Comparison of ENCODE assay signal across 8 mouse cellular contexts in the genomic region with DNA sequence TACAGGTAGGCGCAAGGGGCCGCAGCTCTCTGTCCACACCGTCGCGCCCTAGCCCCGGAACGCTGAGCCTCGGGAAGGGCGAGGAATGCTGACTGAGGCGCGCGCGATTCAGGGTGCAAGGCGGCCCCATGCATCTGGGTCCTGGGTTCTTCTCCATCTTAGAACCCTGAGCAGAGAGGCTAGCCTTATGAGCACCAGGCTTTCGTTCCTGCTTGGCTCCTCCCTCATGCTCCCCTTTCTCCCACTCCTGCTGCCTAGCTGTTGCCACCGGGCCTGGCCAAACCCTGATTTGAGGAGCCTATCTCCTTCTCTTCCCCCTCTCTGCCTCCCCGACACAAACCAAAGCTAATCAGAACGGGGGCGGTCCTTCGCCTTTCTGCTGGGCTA. TPM values are rescaled to one million over a fixed set of nuclear protein-coding genes. Genes with fewer than 3 reads are reported as not detected.
DNase-seq lines count a peak whose midpoint lies in the region; ATAC-seq and TF ChIP-seq lines count a peak whose summit lies in the region.
"Not testable (repeated sequence)": the region's sequence is repeated elsewhere in the genome, so short reads cannot be mapped to it uniquely, and the experiment has no call there.

No protein-coding gene starts in this region.

- H3K27me3 ChIP-seq in E14TG2a.4 (ENCODE audit: insufficient read depth, low read length); forebrain, embryonic 12.5 days; heart, embryonic 13.5 days (replicated peaks); kidney, embryonic 16.5 days (ENCODE audit: insufficient read depth, low read length); lung, embryonic 15.5 days: not testable (repeated sequence)

- H3K4me2 ChIP-seq in forebrain, embryonic 12.5 days, result peak overlapping the region; percentile 47
- H3K4me2 ChIP-seq in heart, embryonic 13.5 days, result peak overlapping the region; percentile 54
- H3K4me2 ChIP-seq in kidney, embryonic 16.5 days (replicated peaks; ENCODE audit: low read depth, low read length), result peak overlapping the region; percentile 44; the same call in 1 of the 2 replicates
- H3K4me2 ChIP-seq in lung, embryonic 15.5 days, result peak overlapping the region; percentile 40

- ATAC-seq in forebrain, embryonic 12.5 days (ENCODE audit: low FRiP score), result peak; percentile 43
- ATAC-seq in heart, embryonic 13.5 days (ENCODE audit: extremely low read depth, insufficient number of reproducible peaks, low FRiP score, low TSS enrichment); kidney, embryonic 16.5 days (ENCODE audit: low FRiP score, low TSS enrichment); lung, embryonic 15.5 days (ENCODE audit: borderline replicate concordance, extremely low read depth, low FRiP score, low TSS enrichment): not testable (repeated sequence)

- H3K27ac ChIP-seq in forebrain, embryonic 12.5 days; heart, embryonic 13.5 days (replicated peaks); kidney, embryonic 16.5 days (ENCODE audit: low read length); lung, embryonic 15.5 days; olfactory bulb, adult 2 months (ENCODE audit: insufficient read depth, low read depth, low read length): not testable (repeated sequence)

- H3K4me3 ChIP-seq in E14TG2a.4 (replicated peaks; ENCODE audit: low read length), result peak overlapping the region; percentile 67
- H3K4me3 ChIP-seq in forebrain, embryonic 12.5 days (replicated peaks), result peak overlapping the region; percentile 27
- H3K4me3 ChIP-seq in heart, embryonic 13.5 days, result peak overlapping the region; percentile 27
- not testable (repeated sequence) for H3K4me3 ChIP-seq in kidney, embryonic 16.5 days (ENCODE audit: low read length); lung, embryonic 15.5 days
- peak overlapping the region; percentile 56 for H3K4me3 ChIP-seq in olfactory bulb, adult 2 months (ENCODE audit: insufficient read depth, low read depth, low read length)

- H3K4me1 ChIP-seq in E14TG2a.4 (replicated peaks; ENCODE audit: low read depth, low read length); forebrain, embryonic 12.5 days; heart, embryonic 13.5 days; kidney, embryonic 16.5 days (ENCODE audit: insufficient read depth, low read length); lung, embryonic 15.5 days; olfactory bulb, adult 2 months (ENCODE audit: control insufficient read depth, insufficient read depth, low read length): not testable (repeated sequence)

- not testable (repeated sequence) for H3K36me3 ChIP-seq in E14TG2a.4 (ENCODE audit: insufficient read depth, low read length); forebrain, embryonic 12.5 days (replicated peaks); heart, embryonic 13.5 days; kidney, embryonic 16.5 days (ENCODE audit: insufficient read depth, low read length); lung, embryonic 15.5 days

- TF ChIP-seq CTCF in E14TG2a.4 (conservative IDR thresholded peaks at IDR 0.05; ENCODE audit: low read length); olfactory bulb, adult 2 months (IDR thresholded peaks at IDR 0.05; ENCODE audit: insufficient read depth, low read depth, low read length): not testable (repeated sequence)

- peak; percentile 86 for DNase-seq in cerebellum, adult 9-11 months
- peak; percentile 70 to 87 for DNase-seq in left cerebral cortex, adult 9 months (ENCODE audit: low spot score in 2 of 2)

- 0% methylated on average over 16 of the region's 20 CpGs for WGBS in forebrain, embryonic 12.5 days
- 0% methylated on average over 20 of the region's 20 CpGs for WGBS in heart, embryonic 13.5 days
- WGBS in kidney, embryonic 16.5 days, result 1% methylated on average over 5 of the region's 20 CpGs
- 2% methylated on average over 19 of the region's 20 CpGs for WGBS in lung, embryonic 15.5 days
- WGBS in olfactory bulb, adult 2 months, result under 1% methylated on average over 19 of the region's 20 CpGs

- TF ChIP-seq POLR2A in olfactory bulb, adult 2 months (IDR thresholded peaks at IDR 0.05; ENCODE audit: insufficient read depth, low read depth, low read length), result not testable (repeated sequence)

- H3K9me3 ChIP-seq in E14TG2a.4 (ENCODE audit: low read length); forebrain, embryonic 12.5 days; heart, embryonic 13.5 days; kidney, embryonic 16.5 days (ENCODE audit: low read length); lung, embryonic 15.5 days: not testable (repeated sequence)

- H3K9ac ChIP-seq in forebrain, embryonic 12.5 days; heart, embryonic 13.5 days; kidney, embryonic 16.5 days (replicated peaks; ENCODE audit: low read length); lung, embryonic 15.5 days: not testable (repeated sequence)

RNA-seq across cellular contexts. Expression of a gene that starts 0.4 kb away (rescaled TPM):
- polyA plus RNA-seq in forebrain, embryonic 12.5 days (2016; fragmentation: Nextera tagmentation; extraction: Ambion mirVana), result 28.0 and 28.5 TPM in 2 replicates
- polyA plus RNA-seq in heart, embryonic 13.5 days (2015; fragmentation: Nextera tagmentation; extraction: Ambion mirVana), result 15.4 and 16.3 TPM in 2 replicates
- polyA plus RNA-seq in kidney, embryonic 16.5 days (2015; fragmentation: Nextera tagmentation; extraction: Ambion mirVana), result 13.3 and 13.8 TPM in 2 replicates
- polyA plus RNA-seq in lung, embryonic 15.5 days (2015; fragmentation: Nextera tagmentation; extraction: Ambion mirVana), result 18.9 and 20.3 TPM in 2 replicates
- 212 TPM in 1 of 2 replicates, not detected in the other for polyA plus RNA-seq in olfactory bulb, adult 2 months (2012; ENCODE audit: insufficient read depth, insufficient read length, low replicate concordance, missing spikeins)
